Mouse (Mus musculus): ENCODE data around the gene Mapk11. TPM values are rescaled to one million over a fixed set of nuclear protein-coding genes. Genes with fewer than 3 reads are reported as not detected.
A peak's percentile ranks its signal among the peaks of the same experiment; 100 is the strongest.

The Mapk11 gene
- polyA plus RNA-seq, 2 experiments = 0.83 to 0.84 TPM

DNA sequence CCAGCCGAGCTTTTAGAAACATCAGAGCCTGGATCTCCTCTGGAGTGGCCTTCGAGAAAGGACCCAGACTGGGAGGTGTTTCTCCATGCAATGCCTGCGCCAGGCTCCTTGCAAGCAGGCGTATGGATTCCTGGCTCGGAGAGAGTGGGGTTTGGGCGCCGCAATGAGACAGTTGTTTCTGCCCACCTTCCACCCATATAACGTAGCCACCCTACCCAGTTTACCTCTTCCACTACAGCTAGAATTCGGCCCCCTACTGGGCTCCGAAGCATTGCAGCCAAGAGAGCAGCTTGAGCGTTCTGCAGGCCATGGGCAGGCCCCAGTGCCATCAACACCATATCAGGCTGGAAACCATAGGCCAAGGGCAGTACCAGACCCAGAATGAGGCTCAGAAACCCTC, 25.8 kb downstream of the Mapk11 start:
- TF ChIP-seq EP300 (IDR thresholded peaks at IDR 0.05; ENCODE audit: low read depth) = no peak
- TF ChIP-seq CTCF (IDR thresholded peaks at IDR 0.05; ENCODE audit: low read depth) = peak; percentile 56
- DNase-seq (ENCODE audit: low read depth in 3 of 3, low spot score in 3 of 3) = no peak
- WGBS (ENCODE audit: insufficient replicate concordance) = 45% methylated on average over 11 of the region's 11 CpGs
- no peak for ATAC-seq (ENCODE audit: insufficient read depth)
- H3K27ac ChIP-seq = peak overlapping the region; percentile 59
- peaks cover 8% of the 10 kb centered on the region for H3K36me3 ChIP-seq (replicated peaks; ENCODE audit: control insufficient read depth, insufficient read depth, low read depth)
- peak overlapping the region; percentile 90 to 95 for H3K4me3 ChIP-seq (ENCODE audit: insufficient read depth in 1 of 2, low read depth in 2 of 2, low read length in 2 of 2)
- H3K4me2 ChIP-seq (ENCODE audit: low read depth) = peak overlapping the region; percentile 91
- H3K9ac ChIP-seq (replicated peaks) = peak overlapping the region; percentile 89
- peaks cover 16 to 21% of the 10 kb centered on the region in 2 experiments for H3K4me1 ChIP-seq (replicated peaks; ENCODE audit: control insufficient read depth in 2 of 2, insufficient read depth in 2 of 2, low read length in 1 of 2)
- no peaks in the 10 kb centered on the region for H3K9me3 ChIP-seq (ENCODE audit: control insufficient read depth, low read length)
- H3K27me3 ChIP-seq (ENCODE audit: control insufficient read depth, insufficient read depth, low read length) = no peaks in the 10 kb centered on the region

DNA sequence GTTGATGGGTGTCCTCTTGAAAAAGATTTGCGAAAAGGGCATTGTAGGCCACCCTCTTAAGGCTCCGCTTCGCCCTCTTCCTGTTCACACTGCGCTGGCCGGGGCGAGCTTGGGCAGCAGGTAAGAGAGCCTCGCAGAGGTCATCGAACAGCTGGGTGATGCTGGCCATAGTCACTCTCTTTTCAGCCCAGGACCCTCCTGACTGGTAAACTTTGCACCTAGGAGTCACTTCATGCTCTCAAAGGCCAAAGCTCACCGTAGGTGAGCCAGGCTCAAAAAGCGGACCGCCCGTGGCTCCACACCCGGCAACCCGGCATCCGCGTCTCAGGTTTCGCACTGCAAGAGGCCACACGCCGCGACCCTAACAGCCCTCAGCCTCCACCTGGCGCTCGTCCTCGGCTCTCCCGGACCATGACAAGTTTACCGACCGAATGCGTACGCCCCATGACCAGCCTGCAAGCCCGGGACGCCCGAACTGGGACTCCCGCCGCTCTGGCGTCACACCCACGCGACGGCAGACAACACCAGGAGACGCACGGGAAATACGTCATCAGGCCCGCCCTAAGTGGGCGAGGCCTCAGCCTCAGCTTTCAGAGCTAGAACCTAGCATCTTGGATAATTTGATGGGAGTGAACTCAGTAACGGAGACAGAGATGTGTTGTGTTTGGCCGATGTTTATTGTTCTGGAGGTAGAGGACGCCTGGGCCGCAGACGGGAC, 26.6 kb downstream of the Mapk11 start, which contains the start of gene Tubgcp6:
TSS of gene Tubgcp6 (minus strand) at position 464 of the 718 bp plus-strand sequence.
- H3K36me3 ChIP-seq (replicated peaks; ENCODE audit: control insufficient read depth, insufficient read depth, low read depth) = peaks cover 11% of the 10 kb centered on the region
- H3K27ac ChIP-seq = peak within 1 kb of the TSS; percentile 59
- ATAC-seq (ENCODE audit: insufficient read depth) = peak; percentile 90
- H3K4me2 ChIP-seq (ENCODE audit: low read depth) = peak within 1 kb of the TSS; percentile 91
- peak within 1 kb of the TSS; percentile 90 to 95 for H3K4me3 ChIP-seq (ENCODE audit: insufficient read depth in 1 of 2, low read depth in 2 of 2, low read length in 2 of 2)
- WGBS (ENCODE audit: insufficient replicate concordance) = under 1% methylated on average over 47 of the region's 47 CpGs
- H3K27me3 ChIP-seq (ENCODE audit: control insufficient read depth, insufficient read depth, low read length) = no peaks in the 10 kb centered on the region
- peaks cover 13 to 21% of the 10 kb centered on the region in 2 experiments for H3K4me1 ChIP-seq (replicated peaks; ENCODE audit: control insufficient read depth in 2 of 2, insufficient read depth in 2 of 2, low read length in 1 of 2)
- peak within 1 kb of the TSS; percentile 89 for H3K9ac ChIP-seq (replicated peaks)
- TF ChIP-seq CTCF (IDR thresholded peaks at IDR 0.05; ENCODE audit: low read depth) (0 out of 2 replicates have a peak, but pooled peaks have one; percentile 2), EP300 (IDR thresholded peaks at IDR 0.05; ENCODE audit: low read depth) (no peak)
- H3K9me3 ChIP-seq (ENCODE audit: control insufficient read depth, low read length) = no peaks in the 10 kb centered on the region
- peak; percentile 91 to 93 (median 92) for DNase-seq (ENCODE audit: low read depth in 3 of 3, low spot score in 3 of 3)

DNA sequence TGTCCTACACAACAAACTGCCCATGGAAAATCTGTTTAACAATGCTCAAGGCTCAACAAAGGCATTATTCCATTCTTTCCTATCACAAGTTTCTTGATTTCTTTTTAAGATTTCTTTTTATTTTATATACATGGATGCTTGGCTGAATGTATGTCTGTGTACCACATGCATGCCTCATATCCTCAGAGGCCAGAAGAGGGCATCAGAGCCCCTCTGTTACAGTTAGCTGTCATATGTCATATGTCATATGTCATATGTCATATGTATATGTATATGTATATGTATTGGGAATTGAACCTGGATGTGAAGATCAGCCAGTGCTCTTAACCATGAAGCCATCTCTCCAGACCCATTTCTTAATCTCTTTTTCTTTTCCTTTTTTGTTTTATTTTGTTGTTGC, 31.4 kb downstream of the Mapk11 start:
- Histone ChIP-seq H3K27ac (no peak overlapping the region), H3K4me3 (ENCODE audit: insufficient read depth in 1 of 2, low read depth in 2 of 2, low read length in 2 of 2) (no peak overlapping the region), H3K9ac (replicated peaks) (no peak overlapping the region), H3K9me3 (ENCODE audit: control insufficient read depth, low read length) (no peaks in the 10 kb centered on the region), H3K27me3 (ENCODE audit: control insufficient read depth, insufficient read depth, low read length) (no peaks in the 10 kb centered on the region), H3K4me1 (replicated peaks; ENCODE audit: control insufficient read depth in 2 of 2, insufficient read depth in 2 of 2, low read length in 1 of 2) (peaks cover 4 to 14% of the 10 kb centered on the region in 2 experiments; a peak in 3 of 4 replicates), H3K4me2 (ENCODE audit: low read depth) (no peak overlapping the region), H3K36me3 (replicated peaks; ENCODE audit: control insufficient read depth, insufficient read depth, low read depth) (peaks cover 33% of the 10 kb centered on the region)
- DNase-seq (ENCODE audit: low read depth in 3 of 3, low spot score in 3 of 3) (no peak), ATAC-seq (ENCODE audit: insufficient read depth) (no peak)
- TF ChIP-seq EP300 (IDR thresholded peaks at IDR 0.05; ENCODE audit: low read depth) = no peak
- peak; percentile 31; the same call in 1 of the 2 replicates for TF ChIP-seq CTCF (IDR thresholded peaks at IDR 0.05; ENCODE audit: low read depth)

DNA sequence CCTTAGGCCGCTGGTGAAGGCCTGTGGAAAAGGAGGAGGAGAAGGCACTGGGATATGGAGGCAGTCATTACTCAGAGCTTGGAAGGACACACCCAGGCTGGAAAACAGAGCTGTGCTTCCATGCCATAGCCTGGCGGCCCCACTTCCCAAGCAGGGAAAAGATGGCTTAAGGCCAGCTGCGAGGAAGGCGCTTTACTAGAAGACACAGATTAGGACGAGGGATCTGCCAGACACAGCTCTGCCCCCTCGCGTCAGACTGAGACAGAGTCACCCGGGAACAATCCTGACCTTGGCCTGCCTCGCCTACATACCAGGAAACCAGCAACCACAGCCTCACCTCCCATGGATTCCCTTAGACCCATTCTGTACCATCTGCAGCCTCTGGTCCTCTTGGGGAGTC, 39.3 kb downstream of the Mapk11 start:
- ATAC-seq (ENCODE audit: insufficient read depth) = no peak
- no peak overlapping the region for H3K9ac ChIP-seq (replicated peaks)
- H3K4me2 ChIP-seq (ENCODE audit: low read depth) = no peak overlapping the region
- DNase-seq (ENCODE audit: low read depth in 3 of 3, low spot score in 3 of 3) = no peak
- H3K36me3 ChIP-seq (replicated peaks; ENCODE audit: control insufficient read depth, insufficient read depth, low read depth) = peaks cover 49% of the 10 kb centered on the region
- H3K9me3 ChIP-seq (ENCODE audit: control insufficient read depth, low read length) = no peaks in the 10 kb centered on the region
- TF ChIP-seq CTCF (IDR thresholded peaks at IDR 0.05; ENCODE audit: low read depth) (no peak), EP300 (IDR thresholded peaks at IDR 0.05; ENCODE audit: low read depth) (no peak)
- no peak overlapping the region for H3K4me3 ChIP-seq (ENCODE audit: insufficient read depth in 1 of 2, low read depth in 2 of 2, low read length in 2 of 2)
- H3K27me3 ChIP-seq (ENCODE audit: control insufficient read depth, insufficient read depth, low read length) = no peaks in the 10 kb centered on the region
- no peaks in the 10 kb centered on the region for H3K4me1 ChIP-seq (replicated peaks; ENCODE audit: control insufficient read depth in 2 of 2, insufficient read depth in 2 of 2, low read length in 1 of 2)
- no peak overlapping the region for H3K27ac ChIP-seq
- WGBS (ENCODE audit: insufficient replicate concordance) = 72% methylated on average over 9 of the region's 9 CpGs

DNA sequence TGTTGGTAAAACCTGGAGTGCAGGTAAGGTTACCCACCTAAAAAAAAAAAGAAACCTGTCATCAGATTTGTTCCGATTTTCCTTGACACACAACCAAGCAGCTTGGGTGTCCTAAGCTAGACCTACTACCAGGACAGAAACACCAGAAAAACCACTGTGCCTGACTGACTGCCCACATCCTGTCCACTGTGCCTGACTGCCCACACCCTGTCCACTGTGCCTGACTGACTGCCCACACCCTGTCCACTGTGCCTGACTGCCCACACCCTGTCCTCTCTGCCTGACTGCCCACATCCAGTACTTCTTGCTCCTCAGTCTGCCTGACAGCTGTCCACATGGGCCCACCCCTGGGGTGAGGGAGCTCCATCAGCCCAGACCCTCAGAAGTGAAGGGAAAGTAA, 42.5 kb downstream of the Mapk11 start:
- Histone ChIP-seq H3K9ac (replicated peaks) (no peak overlapping the region), H3K9me3 (ENCODE audit: control insufficient read depth, low read length) (no peaks in the 10 kb centered on the region), H3K4me3 (ENCODE audit: insufficient read depth in 1 of 2, low read depth in 2 of 2, low read length in 2 of 2) (no peak overlapping the region), H3K36me3 (replicated peaks; ENCODE audit: control insufficient read depth, insufficient read depth, low read depth) (peaks cover 58% of the 10 kb centered on the region), H3K27me3 (ENCODE audit: control insufficient read depth, insufficient read depth, low read length) (no peaks in the 10 kb centered on the region), H3K4me2 (ENCODE audit: low read depth) (no peak overlapping the region), H3K27ac (no peak overlapping the region), H3K4me1 (replicated peaks; ENCODE audit: control insufficient read depth in 2 of 2, insufficient read depth in 2 of 2, low read length in 1 of 2) (no peaks in the 10 kb centered on the region)
- 88% methylated on average over 1 of the region's 1 CpGs for WGBS (ENCODE audit: insufficient replicate concordance)
- DNase-seq (ENCODE audit: low read depth in 3 of 3, low spot score in 3 of 3) (no peak), ATAC-seq (ENCODE audit: insufficient read depth) (no peak)
- TF ChIP-seq CTCF (IDR thresholded peaks at IDR 0.05; ENCODE audit: low read depth) (no peak), EP300 (IDR thresholded peaks at IDR 0.05; ENCODE audit: low read depth) (no peak)
